Mouse (Mus musculus): ENCODE measurements at regions not wholly inside any gene's neighbourhood (a gene's known extent, or its start where the extent isn't known, plus 50 kb on each side); places are given as distances from the start of the nearest gene placed in this dataset.

- DNase-seq (ENCODE audit: extremely low read depth): no peak
- Histone ChIP-seq H3K4me3 (replicated peaks in 1 of 3; ENCODE audit: low read depth in 2 of 3, low read length in 2 of 3, poor library complexity in 1 of 3) (no peak overlapping the region), H3K27ac (ENCODE audit: insufficient read depth, low read depth) (no peak overlapping the region), H3K9ac (ENCODE audit: insufficient read depth, low read depth) (no peak overlapping the region), H3K9me3 (replicated peaks; ENCODE audit: low read length) (no peaks in the 10 kb centered on the region), H3K36me3 (replicated peaks in 1 of 2; ENCODE audit: control insufficient read depth in 1 of 2, insufficient read depth in 1 of 2, low read length in 1 of 2) (no peaks in the 10 kb centered on the region), H3K27me3 (replicated peaks) (no peaks in the 10 kb centered on the region), H3K79me2 (replicated peaks; ENCODE audit: control insufficient read depth, extremely low read depth, insufficient read depth, poor library complexity, severe bottlenecking) (no peaks in the 10 kb centered on the region), H3K4me2 (ENCODE audit: insufficient read depth, low read depth, poor library complexity, severe bottlenecking) (no peak overlapping the region), H3K4me1 (ENCODE audit: control insufficient read depth in 1 of 2, insufficient read depth in 2 of 2) (peaks cover 2 to 4% of the 10 kb centered on the region in 2 experiments; a peak in 3 of 4 replicates)
- in situ Hi-C loops (cut with MboI; ENCODE audit: low pct_ligation_motif_present, low pct_unique_long_range_greater_than_20kb, low sequenced_read_pairs): no loop called here
- no peak for TF ChIP-seq RCOR1 (conservative IDR thresholded peaks at IDR 0.05; ENCODE audit: low read depth, low read length)
- no peak for TF ChIP-seq NRF1 (IDR thresholded peaks at IDR 0.05; ENCODE audit: low read depth, low read length)
- TF ChIP-seq ZC3H11A (IDR thresholded peaks at IDR 0.05; ENCODE audit: low read depth, low read length): no peak
- TF ChIP-seq UBTF (IDR thresholded peaks at IDR 0.05; ENCODE audit: low read depth, low read length): no peak
- TF ChIP-seq MAFK (IDR thresholded peaks at IDR 0.05; ENCODE audit: insufficient replicate concordance, low read length): no peak
- no peak for TF ChIP-seq CHD2 (IDR thresholded peaks at IDR 0.05; ENCODE audit: low read length)
- no peak for TF ChIP-seq ZNF384 (IDR thresholded peaks at IDR 0.05; ENCODE audit: low read depth, low read length)
- TF ChIP-seq HCFC1 (IDR thresholded peaks at IDR 0.05; ENCODE audit: low read depth, low read length): no peak
- TF ChIP-seq TBP (conservative IDR thresholded peaks at IDR 0.05; ENCODE audit: low read depth, low read length): no peak
- dilution Hi-C loops (cut with MboI; ENCODE audit: extremely low pct_ligation_motif_present, extremely low pct_unique_long_range_greater_than_20kb, low sequenced_read_pairs): no loop called here
Measured at GRCm38 (mm10) chr13:37704475-37704874, 73.7 kb upstream of the Rreb1 start.

GRCm38 (mm10) chr13:37705482-37705881 is 72.7 kb upstream of the Rreb1 start:
- Histone ChIP-seq H3K27ac (ENCODE audit: insufficient read depth, low read depth) (no peak overlapping the region), H3K9ac (ENCODE audit: insufficient read depth, low read depth) (no peak overlapping the region), H3K4me1 (ENCODE audit: control insufficient read depth in 1 of 2, insufficient read depth in 2 of 2) (peaks cover 9 to 14% of the 10 kb centered on the region in 2 experiments; a peak in 3 of 4 replicates), H3K9me3 (replicated peaks; ENCODE audit: low read length) (no peaks in the 10 kb centered on the region), H3K4me2 (ENCODE audit: insufficient read depth, low read depth, poor library complexity, severe bottlenecking) (no peak overlapping the region), H3K27me3 (replicated peaks) (no peaks in the 10 kb centered on the region), H3K4me3 (replicated peaks in 1 of 3; ENCODE audit: low read depth in 2 of 3, low read length in 2 of 3, poor library complexity in 1 of 3) (no peak overlapping the region), H3K79me2 (replicated peaks; ENCODE audit: control insufficient read depth, extremely low read depth, insufficient read depth, poor library complexity, severe bottlenecking) (no peaks in the 10 kb centered on the region), H3K36me3 (replicated peaks in 1 of 2; ENCODE audit: control insufficient read depth in 1 of 2, insufficient read depth in 1 of 2, low read length in 1 of 2) (no peaks in the 10 kb centered on the region)
- in situ Hi-C loops (cut with MboI; ENCODE audit: low pct_ligation_motif_present, low pct_unique_long_range_greater_than_20kb, low sequenced_read_pairs) (no loop called here), dilution Hi-C loops (cut with MboI; ENCODE audit: extremely low pct_ligation_motif_present, extremely low pct_unique_long_range_greater_than_20kb, low sequenced_read_pairs) (no loop called here)
- no peak for DNase-seq (ENCODE audit: extremely low read depth)
- TF ChIP-seq POLR2A (IDR thresholded peaks at IDR 0.05; ENCODE audit: low read depth, low read length) (no peak), CHD2 (IDR thresholded peaks at IDR 0.05; ENCODE audit: low read length) (no peak), TCF12 (IDR thresholded peaks at IDR 0.05; ENCODE audit: low read depth, low read length) (no peak), KAT2A (IDR thresholded peaks at IDR 0.05; ENCODE audit: insufficient replicate concordance, low read length) (no peak), RCOR1 (conservative IDR thresholded peaks at IDR 0.05; ENCODE audit: low read depth, low read length) (no peak), MAFK (IDR thresholded peaks at IDR 0.05; ENCODE audit: insufficient replicate concordance, low read length) (no peak), USF2 (conservative IDR thresholded peaks at IDR 0.05; ENCODE audit: low read depth, low read length) (no peak), EP300 (IDR thresholded peaks at IDR 0.05; ENCODE audit: low read length) (no peak), CTCF (conservative IDR thresholded peaks at IDR 0.05 in 1 of 2, IDR thresholded peaks at IDR 0.05 in 1 of 2; ENCODE audit: low read depth in 2 of 2, low read length in 2 of 2) (no peak), RAD21 (IDR thresholded peaks at IDR 0.05; ENCODE audit: low read depth, low read length) (no peak), USF1 (IDR thresholded peaks at IDR 0.05; ENCODE audit: low read depth, low read length) (no peak), ZMIZ1 (IDR thresholded peaks at IDR 0.05; ENCODE audit: low read depth, low read length) (no peak), MAZ (IDR thresholded peaks at IDR 0.05; ENCODE audit: low read depth, low read length) (no peak), GABPA (IDR thresholded peaks at IDR 0.05; ENCODE audit: insufficient replicate concordance, low read depth, low read length) (no peak), JUND (conservative IDR thresholded peaks at IDR 0.05; ENCODE audit: low read depth, low read length) (no peak), MEF2A (IDR thresholded peaks at IDR 0.05; ENCODE audit: borderline replicate concordance, low read depth, low read length) (no peak), IRF4 (IDR thresholded peaks at IDR 0.05; ENCODE audit: low read depth, low read length) (no peak), TBP (conservative IDR thresholded peaks at IDR 0.05; ENCODE audit: low read depth, low read length) (no peak), MAX (IDR thresholded peaks at IDR 0.05; ENCODE audit: low read length) (no peak)
